Mouse (Mus musculus): ENCODE results near the gene Kat8.

DNA sequence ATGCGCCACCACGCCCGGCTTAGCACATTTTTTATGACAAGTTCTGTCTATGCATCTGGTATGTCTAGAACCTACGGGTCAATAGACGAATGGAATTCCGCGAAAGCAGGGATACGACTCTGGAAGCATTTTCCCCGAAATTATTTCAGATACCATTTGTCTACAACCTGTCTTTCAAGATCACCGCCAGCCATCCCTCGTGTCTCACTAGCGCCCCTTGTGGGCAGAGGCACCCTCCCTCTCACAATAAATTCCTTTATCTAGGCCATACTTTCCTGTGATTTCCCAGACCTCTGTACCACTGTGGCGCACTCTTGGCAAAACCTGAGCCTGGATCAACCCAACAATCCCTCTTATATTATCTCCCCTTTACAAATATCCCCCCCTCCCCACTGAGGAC lies 15.9 kb upstream of the Kat8 start:
- no peak for TF ChIP-seq TAL1 (IDR thresholded peaks at IDR 0.05; ENCODE audit: low read length)
- no peak for TF ChIP-seq GATA1 (IDR thresholded peaks at IDR 0.05; ENCODE audit: low read length)
